Mouse (Mus musculus): Measurements from ENCODE around the gene Cep41.

The Cep41 gene

DNA sequence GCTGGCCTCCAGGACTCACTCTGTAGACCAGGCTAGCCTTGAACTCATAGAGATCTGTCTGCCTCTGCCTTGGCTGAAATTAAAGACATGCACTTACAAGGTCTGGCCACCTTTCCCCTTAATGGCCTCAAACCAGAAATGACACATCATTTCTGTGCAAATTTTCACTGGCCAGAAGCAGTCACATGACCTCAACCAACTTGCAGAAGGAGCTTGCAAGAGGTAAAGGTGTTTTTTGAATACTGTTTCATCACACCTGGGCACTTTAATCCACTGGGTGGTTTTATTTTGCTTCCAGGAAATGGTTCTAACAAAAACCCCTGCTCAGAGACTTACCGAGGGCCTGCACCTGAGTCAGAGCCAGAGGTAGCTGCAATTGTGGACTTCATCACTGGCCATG, 63.6 kb downstream of the Cep41 start:
- no peak for DNase-seq (ENCODE audit: extremely low read depth, low read depth)

DNA sequence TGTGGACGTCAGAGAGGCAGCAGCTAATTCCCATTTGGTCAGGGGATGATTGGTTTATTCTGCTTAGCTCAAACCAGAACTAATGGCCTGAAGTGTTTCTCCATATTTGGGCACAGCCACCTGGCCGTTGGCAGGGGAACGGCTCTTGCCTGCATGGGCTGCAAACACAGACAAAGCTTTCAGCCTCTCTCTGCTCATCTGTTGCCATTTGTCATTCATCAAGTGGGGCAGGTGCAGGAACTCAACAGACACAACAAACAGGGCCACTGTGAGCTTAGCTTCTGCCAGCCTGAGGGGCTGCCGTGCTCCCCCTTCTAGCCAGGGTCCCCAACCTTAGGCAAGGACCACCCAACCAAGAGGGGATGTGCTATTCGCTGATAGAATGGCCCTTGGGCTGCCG, 65.4 kb downstream of the Cep41 start:
- DNase-seq (ENCODE audit: extremely low read depth, low read depth) = no peak

DNA sequence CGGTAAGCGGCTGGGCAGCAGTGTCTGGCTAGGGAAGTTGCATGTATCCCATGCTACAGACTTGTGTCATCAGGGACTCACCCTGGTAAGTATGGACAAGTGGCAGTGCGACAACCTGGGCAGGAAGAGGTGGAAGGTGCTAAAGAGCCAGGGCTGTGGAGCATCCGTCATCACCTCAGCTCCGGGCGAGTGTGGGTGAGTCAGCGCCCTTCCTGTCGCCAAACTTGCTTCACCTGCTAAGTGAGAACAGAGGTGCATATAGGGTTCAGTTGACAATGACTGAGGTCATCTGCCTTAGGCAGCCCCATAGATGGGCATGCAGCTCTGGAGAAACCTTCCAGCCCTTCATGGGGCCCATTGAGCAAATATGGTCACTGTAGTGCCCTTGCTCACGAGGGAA, 68.8 kb downstream of the Cep41 start:
- no peak for DNase-seq (ENCODE audit: extremely low read depth, low read depth)

DNA sequence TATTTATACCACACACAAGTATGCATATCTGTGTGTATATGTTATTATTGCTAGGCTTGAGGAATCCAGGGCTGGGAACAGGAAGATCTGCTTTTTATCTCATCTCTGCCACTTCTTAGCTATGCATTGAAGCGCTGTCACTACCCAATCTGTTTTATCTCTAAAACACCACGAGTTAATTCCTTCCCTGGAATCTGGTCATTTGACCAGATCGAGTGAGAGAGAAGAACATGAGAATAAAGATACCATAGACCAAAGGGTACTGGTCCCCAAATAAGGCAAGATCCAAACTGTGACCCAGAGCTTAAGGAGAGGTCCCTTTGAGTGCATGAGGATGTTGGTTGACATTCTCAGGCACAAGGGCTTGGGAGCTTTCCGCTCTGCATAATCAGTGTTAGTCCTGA, 71.6 kb downstream of the Cep41 start:
- DNase-seq (ENCODE audit: extremely low read depth, low read depth) = no peak

DNA sequence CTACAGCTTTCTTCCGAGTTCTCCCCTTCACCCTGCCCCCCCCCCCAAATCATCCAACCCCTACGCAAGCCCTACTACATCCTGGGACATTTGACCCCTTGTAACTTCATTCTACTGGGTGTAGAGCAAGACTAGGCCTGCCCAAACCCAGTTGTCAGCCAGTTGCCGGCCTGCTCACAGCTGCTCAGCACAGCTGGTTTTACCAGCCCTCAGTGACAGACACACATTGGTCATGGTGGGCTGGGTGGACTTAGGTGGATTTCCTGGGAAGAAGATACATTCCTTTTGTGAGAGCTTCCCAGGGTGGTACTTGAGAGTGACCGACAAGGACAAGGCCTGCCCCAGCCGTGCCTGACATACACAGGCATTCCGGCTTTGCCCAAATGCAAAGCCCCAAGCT, 72.6 kb downstream of the Cep41 start:
- DNase-seq (ENCODE audit: extremely low read depth, low read depth) = no peak

DNA sequence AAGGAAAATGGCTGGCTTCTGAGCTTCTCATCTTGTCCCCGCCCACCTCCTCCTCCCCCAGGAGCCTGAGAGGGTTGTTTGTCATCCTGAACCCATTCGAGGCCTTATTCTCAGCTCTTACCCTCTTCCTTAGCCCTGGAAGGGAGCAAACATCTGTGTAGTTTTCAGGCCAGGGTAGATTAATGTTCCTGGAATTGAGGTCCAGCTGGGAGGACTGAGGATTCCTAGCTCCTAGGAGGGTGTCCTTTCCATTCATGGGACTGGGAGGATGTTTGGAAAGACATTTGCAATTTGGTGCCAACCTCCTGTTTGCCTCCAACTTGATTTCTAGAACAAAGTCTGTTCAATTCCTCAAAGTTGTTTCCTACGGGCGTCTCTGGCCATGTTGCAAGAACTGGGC, 73.0 kb downstream of the Cep41 start:
- no peak for DNase-seq (ENCODE audit: extremely low read depth, low read depth)

DNA sequence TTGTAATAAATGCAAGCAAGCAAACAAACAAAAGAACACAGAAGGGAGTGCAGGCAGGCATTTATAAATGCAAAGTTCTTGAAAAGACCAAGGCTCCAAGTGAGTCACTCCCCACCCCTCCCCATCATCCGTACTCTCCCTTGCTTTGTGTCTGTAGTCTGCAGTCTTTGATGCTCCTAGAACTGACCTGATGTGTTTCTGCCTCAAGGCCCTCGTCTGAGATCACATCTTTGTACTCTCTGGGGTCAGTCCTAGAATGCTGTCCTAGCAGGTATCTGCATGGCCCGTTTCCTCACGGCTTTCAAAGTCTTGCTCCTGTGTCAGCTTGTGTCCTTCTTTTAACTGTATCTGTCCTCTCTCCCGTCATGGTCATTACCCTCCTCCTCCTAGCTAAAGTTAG, 73.9 kb downstream of the Cep41 start:
- DNase-seq (ENCODE audit: extremely low read depth, low read depth) = no peak

DNA sequence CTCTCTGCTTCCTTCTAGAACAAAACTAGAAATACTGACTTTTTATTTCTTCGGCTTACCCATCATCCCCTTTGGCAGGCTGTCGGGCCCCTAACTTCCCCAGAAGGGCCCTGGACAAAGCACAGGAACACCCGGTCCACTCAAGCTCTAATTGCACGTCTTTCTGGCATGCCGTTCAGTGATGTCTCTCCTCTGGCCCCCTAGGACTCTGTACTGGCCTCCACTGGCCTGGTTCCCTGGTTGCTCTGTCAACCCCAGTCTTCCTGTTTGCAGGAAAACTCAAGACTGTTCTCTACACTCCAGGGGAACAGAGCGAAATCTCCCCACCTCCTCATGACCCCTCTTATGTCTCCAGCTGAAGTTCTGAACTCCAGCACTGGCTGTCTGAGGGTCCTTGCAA, 74.8 kb downstream of the Cep41 start:
- no peak for DNase-seq (ENCODE audit: extremely low read depth, low read depth)

DNA sequence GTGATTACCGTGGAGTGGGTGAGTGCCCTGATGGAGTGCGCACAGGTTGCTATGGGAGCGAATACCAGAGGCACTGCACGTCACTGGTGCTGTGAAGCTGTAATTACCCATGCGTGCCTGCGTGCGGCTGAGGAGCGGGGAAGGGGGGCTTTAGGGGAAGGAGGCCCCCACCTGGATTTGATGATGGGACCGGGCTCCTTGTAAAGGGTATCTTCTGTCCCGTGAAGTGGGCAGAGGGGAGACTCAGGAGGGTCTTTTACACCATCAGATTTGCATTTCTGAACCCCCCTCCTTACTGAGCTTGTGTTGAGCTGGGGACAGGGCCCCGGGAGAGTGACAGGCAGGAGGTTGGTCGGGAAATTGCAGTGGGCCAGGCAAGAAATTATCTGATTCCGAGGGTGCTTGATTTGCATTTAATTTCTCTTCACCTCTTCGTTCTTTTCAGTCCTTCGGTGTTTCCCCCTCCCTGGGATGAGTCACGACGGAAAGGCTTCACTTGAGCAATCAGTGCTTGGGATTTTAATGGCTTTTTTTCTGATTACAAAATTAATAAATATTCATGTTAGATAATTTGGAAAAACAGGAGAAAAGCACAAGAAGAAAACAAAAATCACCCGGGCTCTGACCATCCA, 75.5 kb downstream of the Cep41 start:
- DNase-seq (ENCODE audit: extremely low read depth, low read depth) = no peak

DNA sequence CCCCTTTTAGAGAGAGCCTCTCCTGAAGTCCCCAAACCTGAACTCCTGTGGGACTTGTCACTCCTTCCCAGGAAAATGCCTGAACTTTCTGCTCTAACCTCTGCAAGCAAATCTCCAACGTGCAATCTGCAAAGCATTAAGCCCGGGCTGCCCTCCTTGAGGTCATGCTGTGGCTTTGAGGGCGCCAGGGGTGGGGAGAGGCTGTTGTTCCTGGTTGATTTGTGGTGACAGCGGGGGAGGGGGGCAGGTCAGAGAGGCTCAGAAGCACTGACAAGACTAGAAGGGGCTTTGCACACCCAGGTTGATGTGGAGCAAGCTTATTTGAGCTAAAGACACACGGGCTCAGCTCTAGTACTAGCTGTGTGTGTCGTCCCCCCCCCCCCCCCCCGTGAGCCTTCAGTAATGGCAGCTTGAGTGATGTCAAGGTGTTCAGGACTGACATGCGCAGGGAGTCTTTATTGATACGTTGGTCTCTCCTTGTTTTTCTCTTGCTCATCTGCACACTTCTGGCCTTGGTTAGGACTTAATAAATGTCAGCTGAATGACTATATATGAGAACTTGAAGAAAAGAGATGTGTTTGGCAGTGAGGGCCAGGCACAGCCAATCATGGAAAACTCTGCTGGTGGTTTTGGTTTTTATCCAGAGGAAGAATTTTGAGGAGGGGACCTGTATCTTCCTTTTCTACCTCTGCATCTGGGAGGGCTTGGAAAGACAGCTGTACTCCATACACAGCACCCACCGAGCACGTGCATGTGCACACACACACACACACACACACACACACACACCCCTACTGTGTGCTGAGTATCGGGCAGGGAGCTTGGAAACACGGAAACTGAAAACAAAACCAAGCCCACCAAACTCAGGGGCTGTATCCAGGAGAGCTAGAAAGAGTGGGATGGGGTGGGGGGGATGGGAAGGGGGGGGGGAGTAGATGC, 76.3 kb downstream of the Cep41 start:
- no peak for DNase-seq (ENCODE audit: extremely low read depth, low read depth)

DNA sequence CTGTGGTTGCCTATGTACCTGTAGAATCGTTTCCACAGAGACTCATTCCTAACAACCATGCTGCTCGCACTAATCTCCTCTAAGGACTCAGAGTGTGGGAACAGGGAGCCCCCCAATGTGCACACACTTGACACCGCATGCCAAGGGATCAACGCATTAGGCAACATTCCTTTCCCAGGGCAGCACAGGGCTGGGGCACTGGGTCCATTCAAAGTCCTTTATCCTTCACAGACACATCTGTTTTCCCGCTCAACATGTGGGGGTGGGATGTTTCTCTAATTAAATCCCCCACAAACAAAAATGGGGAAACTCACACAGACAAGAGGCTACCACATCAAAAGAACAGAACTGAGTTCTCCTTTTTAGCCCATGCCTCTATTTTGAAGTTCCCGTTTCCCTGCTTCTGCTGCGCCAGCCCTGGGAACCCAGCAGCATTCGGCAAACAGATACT, 77.0 kb downstream of the Cep41 start:
- peak; percentile 57 for DNase-seq (ENCODE audit: extremely low read depth, low read depth)

DNA sequence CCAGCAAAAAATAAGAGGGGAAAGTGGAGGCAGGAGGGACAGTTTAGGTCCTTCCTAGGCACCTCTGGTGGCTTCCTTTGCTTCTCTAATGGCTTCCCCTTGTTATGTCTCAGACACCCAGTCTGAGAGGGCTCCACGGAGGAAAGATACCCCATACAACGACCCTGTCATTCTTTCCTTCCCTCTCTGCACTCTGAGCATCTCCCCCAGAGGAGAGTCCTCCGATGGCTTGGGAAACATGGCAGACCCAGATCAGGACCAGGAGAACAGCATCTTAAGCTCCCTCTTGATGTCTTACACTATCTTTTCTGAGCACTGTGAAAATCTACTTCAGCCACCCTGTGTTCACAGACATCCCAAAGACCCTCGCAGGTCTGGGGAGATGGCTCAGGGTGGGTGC, 77.8 kb downstream of the Cep41 start:
- DNase-seq (ENCODE audit: extremely low read depth, low read depth) = no peak

DNA sequence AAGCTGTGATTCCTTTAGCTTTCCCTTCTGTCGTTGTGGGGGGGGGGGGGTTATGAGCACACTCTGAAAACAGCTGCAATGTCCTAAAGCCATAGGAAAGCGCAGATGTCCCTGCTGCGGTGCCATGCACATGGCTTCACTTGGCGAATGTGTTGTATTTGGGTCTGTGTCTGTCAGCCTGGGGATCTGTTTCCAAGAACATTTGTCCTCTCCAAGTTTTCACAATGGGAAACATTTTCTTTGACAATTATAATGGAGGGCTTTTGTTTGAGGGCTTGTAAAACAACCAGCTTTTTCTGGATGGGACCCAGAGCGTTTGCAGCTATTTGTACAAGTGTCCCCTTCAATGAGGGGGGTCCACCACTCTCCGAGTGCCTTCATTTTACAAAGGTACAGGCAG, 79.3 kb downstream of the Cep41 start:
- DNase-seq (ENCODE audit: extremely low read depth, low read depth) = no peak

DNA sequence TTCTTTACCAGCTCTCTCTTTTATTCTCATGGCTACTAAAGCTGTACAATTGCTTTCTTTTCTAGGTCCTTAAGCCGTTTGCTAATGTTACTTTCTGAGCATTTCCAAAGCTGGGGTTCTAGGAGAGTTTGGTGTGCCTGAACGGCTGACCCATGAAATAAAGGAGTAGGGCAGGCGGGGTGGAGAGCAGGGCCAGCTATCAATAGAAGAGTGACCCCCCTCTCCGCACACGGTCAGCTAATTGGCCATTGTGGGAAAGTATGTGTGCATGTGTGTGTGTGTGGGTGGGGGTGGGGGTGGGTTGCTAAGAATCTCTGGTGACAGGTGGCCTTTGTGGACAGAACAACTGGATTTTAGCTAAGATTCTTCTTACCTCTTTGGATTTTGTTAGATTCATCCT, 82.3 kb downstream of the Cep41 start:
- DNase-seq (ENCODE audit: extremely low read depth, low read depth) = no peak

DNA sequence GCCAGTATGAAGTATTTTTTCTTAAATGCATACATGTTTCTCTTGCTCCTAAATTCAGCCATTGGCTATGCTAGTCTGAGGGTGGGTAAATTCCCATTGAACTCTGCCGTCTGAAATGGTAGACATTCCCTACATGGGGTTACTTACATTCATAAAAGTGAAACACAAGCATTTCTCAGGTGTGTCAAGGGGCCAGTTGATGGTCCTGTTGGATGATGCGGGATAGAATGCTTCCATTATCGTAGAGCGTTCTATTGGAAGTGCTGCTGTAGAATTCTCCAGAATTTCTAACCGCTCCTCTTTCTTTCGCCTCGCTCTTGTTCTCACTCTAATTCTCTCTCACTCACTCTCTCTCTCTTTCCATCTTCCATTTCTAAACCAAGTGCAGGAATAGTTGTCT, 82.8 kb downstream of the Cep41 start, which contains the start of gene Cpa5:
Cpa5 (plus strand) TSS at position 301 of the 400 bp plus-strand sequence.
- no peak for DNase-seq (ENCODE audit: extremely low read depth, low read depth)

DNA sequence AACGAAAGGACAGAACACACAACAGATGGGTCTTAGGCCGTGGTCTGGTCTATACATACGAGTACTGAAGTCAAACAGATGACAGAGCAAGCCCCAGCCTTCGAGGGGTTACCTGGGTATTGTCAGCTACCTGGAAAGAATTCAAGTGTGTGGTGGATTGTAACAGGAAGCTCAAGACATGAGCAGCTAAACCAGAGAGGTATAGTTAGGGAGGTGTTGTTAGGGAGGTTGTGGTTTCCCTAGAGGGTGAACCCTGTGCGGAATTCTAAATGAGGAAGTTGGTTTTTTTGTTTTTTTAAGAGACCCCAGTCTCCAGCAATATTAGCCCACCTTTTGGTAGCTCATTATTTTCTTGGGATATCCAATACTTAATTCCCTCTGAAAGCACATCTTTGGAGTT, 87.9 kb downstream of the Cep41 start:
- DNase-seq (ENCODE audit: extremely low read depth, low read depth) = peak; percentile 26

DNA sequence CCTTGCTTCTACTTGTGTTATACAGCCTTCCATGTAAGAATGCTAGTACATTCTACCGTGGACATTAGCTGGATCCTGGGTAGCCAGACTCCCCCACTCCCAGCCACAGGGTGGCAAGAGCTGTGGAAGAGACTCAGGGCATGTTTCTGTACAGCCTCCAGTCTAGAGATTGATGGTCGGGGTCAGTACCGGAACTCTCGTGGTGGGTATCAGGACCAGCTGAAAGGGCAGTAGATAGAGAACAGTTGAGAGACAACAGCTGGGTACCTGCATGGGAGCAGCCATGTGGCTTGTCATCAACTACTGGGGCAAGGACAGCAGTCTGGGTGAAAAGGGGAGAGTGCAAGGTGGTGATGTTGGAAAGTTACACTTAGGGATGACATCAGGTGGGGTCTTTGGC, 88.4 kb downstream of the Cep41 start:
- no peak for DNase-seq (ENCODE audit: extremely low read depth, low read depth)

DNA sequence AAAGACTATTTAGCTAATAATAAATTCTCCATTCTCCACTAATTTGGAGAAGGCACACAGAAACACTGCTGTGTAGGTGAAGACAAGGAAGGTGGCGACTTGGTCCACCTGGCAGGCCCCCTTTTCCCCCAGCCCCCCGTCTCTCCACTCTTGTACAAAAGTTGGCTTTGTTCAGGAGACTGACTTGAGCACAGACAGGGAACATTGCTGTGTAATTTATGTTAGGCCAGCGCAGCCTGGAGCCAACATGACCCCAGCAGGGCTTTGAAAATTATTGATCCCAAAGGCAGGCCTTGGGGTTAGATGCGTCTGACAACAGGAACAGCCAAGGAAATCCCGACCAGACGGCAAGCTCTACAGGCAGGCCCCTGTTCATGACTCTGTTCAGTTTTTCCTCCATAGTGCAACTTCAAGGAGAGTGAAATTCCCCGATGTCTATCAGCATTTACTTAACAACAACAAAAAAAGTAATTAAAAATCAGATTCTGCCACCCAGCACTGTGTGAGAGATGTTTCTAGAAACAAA, 89.1 kb downstream of the Cep41 start:
- no peak for DNase-seq (ENCODE audit: extremely low read depth, low read depth)

Measured in MEL-GATA-1-ER (cell line).